Comparison of ENCODE assay signal across 8 mouse cellular contexts in genomic region chr10:78159906-78160305, GRCm38 (mm10). TPM values are rescaled to one million over a fixed set of nuclear protein-coding genes. Genes with fewer than 3 reads are reported as not detected.
DNase-seq lines count a peak whose midpoint lies in the region; ATAC-seq and TF ChIP-seq lines count a peak whose summit lies in the region.

No protein-coding gene starts in this region.

- H3K4me3 ChIP-seq in hindbrain, embryonic 15.5 days: no peak overlapping the region

- H3K4me1 ChIP-seq in hindbrain, embryonic 15.5 days (replicated peaks): peaks cover 9% of the 10 kb centered on the region

- no peaks in the 10 kb centered on the region for H3K27me3 ChIP-seq in Patski
- H3K27me3 ChIP-seq in hindbrain, embryonic 15.5 days: no peaks in the 10 kb centered on the region

- no peak overlapping the region for H3K27ac ChIP-seq in hindbrain, embryonic 15.5 days (replicated peaks)

- no peak overlapping the region for H3K9ac ChIP-seq in hindbrain, embryonic 15.5 days

- POLR2A ChIA-PET in Patski (lab: Charles Lee): interaction anchor here (0.6 kb wide), 1 partner anchor 12 kb away, joined by 3 read pairs; no protein-coding TSS in a partner anchor

- no peak for TF ChIP-seq CTCF in Patski (IDR thresholded peaks at IDR 0.05)

- DNase-seq in Patski (ENCODE audit: low read depth, low spot score): no peak
- DNase-seq in cerebellum, postnatal 25 days: peak; percentile 84 to 91
- peak; percentile 84 to 89 for DNase-seq in frontal cortex, postnatal 36 days (ENCODE audit: low spot score in 2 of 2)
- DNase-seq in left cerebral cortex, adult 11 months (ENCODE audit: low spot score): peak; percentile 77
- peak; percentile 76 to 89 for DNase-seq in lung, postnatal 4 days
- DNase-seq in retina, postnatal 1 day: peak; percentile 87
- DNase-seq in thymus, postnatal 4 days: peak; percentile 85

- WGBS in hindbrain, embryonic 15.5 days: 2% methylated on average over 7 of the region's 7 CpGs

- H3K36me3 ChIP-seq in hindbrain, embryonic 15.5 days: peaks cover 7% of the 10 kb centered on the region; the same call in 1 of the 2 replicates

- ATAC-seq in Patski: peak; percentile 52
- peak; percentile 83 for ATAC-seq in hindbrain, embryonic 15.5 days (ENCODE audit: low FRiP score, low read depth)

- H3K9me3 ChIP-seq in hindbrain, embryonic 15.5 days: no peaks in the 10 kb centered on the region

- in situ Hi-C loops in Patski (cut with MboI; ENCODE audit: low pct_unique_long_range_greater_than_20kb): loop anchor here (5.0 kb wide), 2 partner anchors 83 to 128 kb away; no protein-coding TSS in a partner anchor

- CTCF ChIA-PET in Patski (lab: Charles Lee): interaction anchor here (0.8 to 5.7 kb wide), 7 partner anchors 9 to 142 kb away, joined by 3 to 41 read pairs (median 4); partner anchors contain the start of gene D10Jhu81e

- H3K4me2 ChIP-seq in hindbrain, embryonic 15.5 days: peak overlapping the region; percentile 46

RNA-seq across cellular contexts. Expression of gene D10Jhu81e, which starts 9.7 kb away (rescaled TPM):
- 88.8 TPM for polyA plus RNA-seq in Patski (2021)
- 27.7 and 29.9 TPM in 2 replicates for polyA plus RNA-seq in hindbrain, embryonic 15.5 days (2015; fragmentation: Nextera tagmentation; extraction: Ambion mirVana)

RNA-seq across cellular contexts. Expression of gene Pwp2, which starts 25.0 kb away (rescaled TPM):
- 19.7 TPM for polyA plus RNA-seq in Patski (2021)
- 16.6 and 16.8 TPM in 2 replicates for polyA plus RNA-seq in hindbrain, embryonic 15.5 days (2015; fragmentation: Nextera tagmentation; extraction: Ambion mirVana)
